Mouse (Mus musculus): Measurements from ENCODE around the gene Gm4181.
A peak's percentile ranks its signal among the peaks of the same experiment; 100 is the strongest.
"Not testable (repeated sequence)": the region's sequence is repeated elsewhere in the genome, so short reads cannot be mapped to it uniquely, and the experiment has no call there.

Gm4181 gene

DNA sequence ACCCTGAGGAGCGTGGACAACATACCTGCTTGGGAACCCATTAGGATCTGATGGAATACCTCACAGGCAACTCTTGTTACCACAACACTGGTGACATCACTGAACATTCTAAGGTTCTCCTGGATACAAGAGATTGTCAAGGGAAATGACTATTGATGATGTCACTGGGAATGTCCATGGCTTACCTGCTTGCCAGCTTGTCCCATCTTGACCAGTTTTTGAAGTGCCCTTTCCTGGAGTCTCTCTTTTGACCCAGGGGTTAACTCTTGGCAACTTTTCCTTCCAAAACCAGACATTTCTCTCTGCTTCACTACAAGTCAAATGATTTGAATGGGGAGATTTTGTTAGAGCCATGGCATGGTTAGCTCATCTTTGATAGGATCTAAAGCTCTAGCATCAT is at the start of gene Gm4181:
Gene Gm4181, minus strand, starts transcription at position 101 of the 400 bp plus-strand sequence.
- DNase-seq (ENCODE audit: low spot score in 2 of 2), result not testable (repeated sequence)

DNA sequence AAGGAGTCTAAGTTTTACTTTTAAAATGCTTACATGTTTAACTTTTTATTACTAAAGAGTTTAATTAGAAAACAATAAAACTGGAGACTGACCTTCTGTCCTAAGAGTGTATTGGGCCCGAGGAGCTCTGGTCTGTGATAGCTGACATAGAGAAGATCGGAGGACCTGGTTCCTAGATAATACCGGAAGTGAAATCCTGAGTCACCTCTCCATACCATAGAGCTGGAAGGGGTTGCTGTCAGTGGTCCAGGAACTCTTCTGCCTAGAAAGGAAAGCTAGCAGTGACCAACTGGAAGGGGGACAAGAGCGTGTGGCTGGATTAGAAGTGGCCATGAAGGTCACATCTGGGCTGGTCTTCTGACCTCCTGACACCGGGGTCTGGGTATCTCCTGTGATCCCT is 41.8 kb upstream of the Gm4181 start:
- no peak for DNase-seq (ENCODE audit: low spot score in 2 of 2)

- peak; percentile 20 to 21 for DNase-seq (ENCODE audit: low spot score in 2 of 2)
Measured at GRCm38 (mm10) chr14:51632426-51632825, 3.0 kb downstream of the Gm4181 start.

- no peak for DNase-seq (ENCODE audit: low spot score in 2 of 2)
Measured at GRCm38 (mm10) chr14:51611210-51611609, 24.3 kb downstream of the Gm4181 start, which contains the start of gene Gm17078. TSS of gene Gm17078 (minus strand) at chr14:51611310.

- not testable (repeated sequence) for DNase-seq (ENCODE audit: low spot score in 2 of 2)
Measured at GRCm38 (mm10) chr14:51592039-51592438, 43.4 kb downstream of the Gm4181 start, which contains the start of gene Gm17174. TSS of gene Gm17174 (minus strand) at chr14:51592139.

Measured in spleen, postnatal 36 days (tissue).